Mouse (Mus musculus): ENCODE measurements around the gene 4930558K02Rik. TPM values are rescaled to one million over a fixed set of nuclear protein-coding genes. Genes with fewer than 3 reads are reported as not detected.

Gene 4930558K02Rik
- polyA plus RNA-seq, 1 experiment from 2014 or later: not detected

GRCm38 (mm10) chr1:161962465-161963377 lies 16.7 kb downstream of the 4930558K02Rik start:
- DNase-seq (ENCODE audit: low spot score): no peak
- H3K4me1 ChIP-seq: no peaks in the 10 kb centered on the region
- no peaks in the 10 kb centered on the region for H3K27me3 ChIP-seq (ENCODE audit: low read depth, poor library complexity, severe bottlenecking)
- 56% methylated on average over 3 of the region's 3 CpGs for WGBS
- no peaks in the 10 kb centered on the region for H3K9me3 ChIP-seq (replicated peaks)
- H3K27ac ChIP-seq (replicated peaks): no peak overlapping the region
- H3K36me3 ChIP-seq: no peaks in the 10 kb centered on the region
- H3K4me3 ChIP-seq: no peak overlapping the region

GRCm38 (mm10) chr1:161957964-161958950 lies 21.2 kb downstream of the 4930558K02Rik start:
- no peaks in the 10 kb centered on the region for H3K9me3 ChIP-seq (replicated peaks)
- H3K4me3 ChIP-seq: no peak overlapping the region
- H3K27me3 ChIP-seq (ENCODE audit: low read depth, poor library complexity, severe bottlenecking): no peaks in the 10 kb centered on the region
- 85% methylated on average over 19 of the region's 19 CpGs for WGBS
- H3K36me3 ChIP-seq: no peaks in the 10 kb centered on the region
- H3K27ac ChIP-seq (replicated peaks): no peak overlapping the region
- DNase-seq (ENCODE audit: low spot score): no peak
- H3K4me1 ChIP-seq: no peaks in the 10 kb centered on the region

DNA sequence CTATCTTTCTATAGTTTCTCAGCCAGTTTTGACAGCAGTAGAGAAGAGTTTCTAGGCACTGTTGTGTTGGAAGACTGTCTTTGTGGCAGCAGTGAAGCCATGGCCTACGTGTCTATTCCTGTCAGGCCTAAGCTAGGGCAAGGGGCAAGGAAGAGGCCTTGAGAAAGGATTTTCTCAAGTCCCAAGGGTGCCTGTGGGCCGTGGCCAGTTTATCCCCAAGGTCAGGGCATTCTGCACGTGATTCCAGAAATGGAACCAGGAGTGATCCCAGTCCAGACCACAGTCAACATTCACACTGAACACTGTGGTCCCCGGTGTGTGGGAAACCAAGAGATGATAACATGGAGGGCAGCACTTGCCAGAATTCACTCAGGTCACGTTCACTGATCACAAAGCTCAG lies 23.6 kb downstream of the 4930558K02Rik start:
- Histone ChIP-seq H3K4me3 (no peak overlapping the region), H3K27me3 (ENCODE audit: low read depth, poor library complexity, severe bottlenecking) (no peaks in the 10 kb centered on the region), H3K36me3 (no peaks in the 10 kb centered on the region), H3K27ac (replicated peaks) (no peak overlapping the region), H3K4me1 (no peaks in the 10 kb centered on the region), H3K9me3 (replicated peaks) (no peaks in the 10 kb centered on the region)
- WGBS: 71% methylated on average over 5 of the region's 5 CpGs
- no peak for DNase-seq (ENCODE audit: low spot score)

DNA sequence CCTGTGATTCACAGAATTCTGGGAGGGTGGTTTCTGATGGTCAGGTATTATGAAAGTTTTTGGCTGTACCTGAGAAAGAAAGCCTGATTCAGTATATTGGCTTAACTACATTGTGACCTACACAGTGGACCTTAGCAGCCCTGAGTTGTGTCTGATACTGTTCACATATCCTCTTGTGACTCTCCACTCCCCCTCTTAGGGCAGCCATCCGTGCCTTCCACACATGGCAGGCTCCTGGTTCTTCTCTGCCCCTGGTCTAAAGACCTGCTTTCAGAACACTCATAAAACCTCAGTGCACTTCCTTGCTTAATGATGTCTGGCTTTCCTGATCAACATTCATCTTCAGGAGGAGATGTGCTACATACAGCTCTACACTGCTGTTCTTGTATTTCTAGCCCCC lies 26.8 kb downstream of the 4930558K02Rik start:
- Histone ChIP-seq H3K36me3 (no peaks in the 10 kb centered on the region), H3K9me3 (replicated peaks) (no peaks in the 10 kb centered on the region), H3K4me1 (no peaks in the 10 kb centered on the region), H3K27me3 (ENCODE audit: low read depth, poor library complexity, severe bottlenecking) (no peaks in the 10 kb centered on the region), H3K4me3 (no peak overlapping the region), H3K27ac (replicated peaks) (no peak overlapping the region)
- WGBS: 59% methylated on average over 1 of the region's 1 CpGs
- no peak for DNase-seq (ENCODE audit: low spot score)

- no peak for DNase-seq (ENCODE audit: low spot score)
- no peak overlapping the region for H3K27ac ChIP-seq (replicated peaks)
- H3K9me3 ChIP-seq (replicated peaks): no peaks in the 10 kb centered on the region
- no peaks in the 10 kb centered on the region for H3K4me1 ChIP-seq
- no peaks in the 10 kb centered on the region for H3K27me3 ChIP-seq (ENCODE audit: low read depth, poor library complexity, severe bottlenecking)
- no peak overlapping the region for H3K4me3 ChIP-seq
- WGBS: 84% methylated on average over 5 of the region's 5 CpGs
- H3K36me3 ChIP-seq: no peaks in the 10 kb centered on the region
Measured at GRCm38 (mm10) chr1:161951009-161951779, 28.2 kb downstream of the 4930558K02Rik start.

GRCm38 (mm10) chr1:161942082-161942481 lies 37.4 kb downstream of the 4930558K02Rik start:
- no peaks in the 10 kb centered on the region for H3K4me1 ChIP-seq
- H3K9me3 ChIP-seq (replicated peaks): no peaks in the 10 kb centered on the region
- no peaks in the 10 kb centered on the region for H3K27me3 ChIP-seq (ENCODE audit: low read depth, poor library complexity, severe bottlenecking)
- 74% methylated on average over 2 of the region's 2 CpGs for WGBS
- no peak overlapping the region for H3K4me3 ChIP-seq
- H3K36me3 ChIP-seq: no peaks in the 10 kb centered on the region
- H3K27ac ChIP-seq (replicated peaks): no peak overlapping the region
- no peak for DNase-seq (ENCODE audit: low spot score)

- no peaks in the 10 kb centered on the region for H3K4me1 ChIP-seq
- no peaks in the 10 kb centered on the region for H3K27me3 ChIP-seq (ENCODE audit: low read depth, poor library complexity, severe bottlenecking)
- no peak overlapping the region for H3K27ac ChIP-seq (replicated peaks)
- DNase-seq (ENCODE audit: low spot score): no peak
- no peaks in the 10 kb centered on the region for H3K36me3 ChIP-seq
- no peaks in the 10 kb centered on the region for H3K9me3 ChIP-seq (replicated peaks)
- WGBS: 91% methylated on average over 4 of the region's 4 CpGs
- H3K4me3 ChIP-seq: no peak overlapping the region
Measured at GRCm38 (mm10) chr1:161932286-161932685, 47.1 kb downstream of the 4930558K02Rik start.

- no peak for DNase-seq (ENCODE audit: low spot score)
- no peak overlapping the region for H3K27ac ChIP-seq (replicated peaks)
- H3K36me3 ChIP-seq: no peaks in the 10 kb centered on the region
- 92% methylated on average over 10 of the region's 10 CpGs for WGBS
- H3K4me1 ChIP-seq: no peaks in the 10 kb centered on the region
- no peaks in the 10 kb centered on the region for H3K9me3 ChIP-seq (replicated peaks)
- no peaks in the 10 kb centered on the region for H3K27me3 ChIP-seq (ENCODE audit: low read depth, poor library complexity, severe bottlenecking)
- H3K4me3 ChIP-seq: no peak overlapping the region
Measured at GRCm38 (mm10) chr1:161931817-161932216, 47.6 kb downstream of the 4930558K02Rik start.

GRCm38 (mm10) chr1:161931313-161931712 lies 48.1 kb downstream of the 4930558K02Rik start:
- 85% methylated on average over 4 of the region's 4 CpGs for WGBS
- no peak for DNase-seq (ENCODE audit: low spot score)
- H3K9me3 ChIP-seq (replicated peaks): no peaks in the 10 kb centered on the region
- H3K36me3 ChIP-seq: no peaks in the 10 kb centered on the region
- H3K4me1 ChIP-seq: no peaks in the 10 kb centered on the region
- no peaks in the 10 kb centered on the region for H3K27me3 ChIP-seq (ENCODE audit: low read depth, poor library complexity, severe bottlenecking)
- no peak overlapping the region for H3K27ac ChIP-seq (replicated peaks)
- no peak overlapping the region for H3K4me3 ChIP-seq

DNA sequence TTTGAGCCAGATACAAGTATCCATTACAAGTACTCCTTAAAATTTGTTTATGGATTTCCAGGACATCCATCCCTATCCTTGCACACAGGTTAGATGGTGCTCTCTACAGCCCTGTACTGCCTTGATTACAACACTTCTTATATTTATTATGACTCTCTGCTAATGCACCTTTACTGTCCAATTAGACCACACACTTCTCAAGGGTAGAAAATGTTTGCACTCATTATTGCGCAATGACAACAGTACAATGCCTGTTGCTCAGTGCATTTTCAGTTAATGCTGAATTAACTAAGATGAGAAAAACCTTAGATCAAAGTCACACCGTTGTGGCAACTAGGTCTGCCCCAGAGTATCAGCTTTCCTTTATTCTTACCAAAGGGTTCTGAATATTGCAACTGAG lies 51.5 kb downstream of the 4930558K02Rik start:
- Histone ChIP-seq H3K9me3 (replicated peaks) (no peaks in the 10 kb centered on the region), H3K4me3 (no peak overlapping the region), H3K4me1 (no peaks in the 10 kb centered on the region), H3K27me3 (ENCODE audit: low read depth, poor library complexity, severe bottlenecking) (no peaks in the 10 kb centered on the region), H3K27ac (replicated peaks) (no peak overlapping the region), H3K36me3 (no peaks in the 10 kb centered on the region)
- WGBS: 84% methylated on average over 2 of the region's 2 CpGs
- no peak for DNase-seq (ENCODE audit: low spot score)

GRCm38 (mm10) chr1:161925281-161925805 lies 54.1 kb downstream of the 4930558K02Rik start:
- no peaks in the 10 kb centered on the region for H3K4me1 ChIP-seq
- no peaks in the 10 kb centered on the region for H3K9me3 ChIP-seq (replicated peaks)
- H3K36me3 ChIP-seq: no peaks in the 10 kb centered on the region
- no peak overlapping the region for H3K4me3 ChIP-seq
- H3K27me3 ChIP-seq (ENCODE audit: low read depth, poor library complexity, severe bottlenecking): no peaks in the 10 kb centered on the region
- WGBS: 90% methylated on average over 13 of the region's 13 CpGs
- no peak for DNase-seq (ENCODE audit: low spot score)
- H3K27ac ChIP-seq (replicated peaks): no peak overlapping the region

DNA sequence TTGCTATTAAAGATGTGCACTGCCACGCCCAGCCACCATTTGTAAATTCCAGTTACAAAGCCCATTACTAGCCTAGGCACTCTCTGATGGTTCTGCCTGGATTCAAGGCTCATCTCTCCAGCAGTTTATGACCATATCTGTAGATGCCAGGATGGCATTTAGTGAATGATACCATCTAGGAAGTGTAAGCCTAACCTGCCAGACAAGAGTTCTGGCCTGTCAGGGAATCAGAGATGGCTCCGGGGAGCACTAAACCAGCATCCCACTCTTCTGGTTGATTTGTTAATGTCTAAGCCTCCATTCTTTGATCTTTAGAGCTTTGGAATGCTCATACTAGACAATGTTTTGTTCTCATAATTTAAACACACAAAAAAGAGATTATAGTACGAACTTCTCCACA lies 55.1 kb downstream of the 4930558K02Rik start:
- WGBS: 60% methylated on average over 3 of the region's 3 CpGs
- H3K4me1 ChIP-seq: no peaks in the 10 kb centered on the region

More for the DNA sequence above, 55.1 kb downstream of the 4930558K02Rik start:
- no peak for DNase-seq (ENCODE audit: low spot score)
- no peak overlapping the region for H3K27ac ChIP-seq (replicated peaks)
- H3K27me3 ChIP-seq (ENCODE audit: low read depth, poor library complexity, severe bottlenecking): no peaks in the 10 kb centered on the region
- H3K36me3 ChIP-seq: no peaks in the 10 kb centered on the region
- no peaks in the 10 kb centered on the region for H3K9me3 ChIP-seq (replicated peaks)
- H3K4me3 ChIP-seq: no peak overlapping the region

All from midbrain, embryonic 10.5 days (tissue).